Mouse (Mus musculus) hematopoietic stem cell, adult 5-6 weeks (primary cell): ENCODE measurements at regions not wholly inside any gene's neighbourhood (a gene's known extent, or its start where the extent isn't known, plus 50 kb on each side); places are given as distances from the start of the nearest gene placed in this dataset.

Experiments
- ATAC-seq, 2 experiments: fragments of 125-278 bp in 1 of 2; replicated peaks in 1 of 2; 2 replicates each; pipeline ENCODE4 v1.8.0; 2016 to 2017; ENCODE audit warnings: inconsistent platforms in 2 of 2, mild to moderate bottlenecking in 2 of 2, moderate number of reproducible peaks in 2 of 2, low read depth in 1 of 2, moderate TSS enrichment in 1 of 2; ENCODE audit not compliant: low FRiP score in 2 of 2, poor library complexity in 2 of 2, severe bottlenecking in 2 of 2, insufficient read depth in 1 of 2, low TSS enrichment in 1 of 2

DNA sequence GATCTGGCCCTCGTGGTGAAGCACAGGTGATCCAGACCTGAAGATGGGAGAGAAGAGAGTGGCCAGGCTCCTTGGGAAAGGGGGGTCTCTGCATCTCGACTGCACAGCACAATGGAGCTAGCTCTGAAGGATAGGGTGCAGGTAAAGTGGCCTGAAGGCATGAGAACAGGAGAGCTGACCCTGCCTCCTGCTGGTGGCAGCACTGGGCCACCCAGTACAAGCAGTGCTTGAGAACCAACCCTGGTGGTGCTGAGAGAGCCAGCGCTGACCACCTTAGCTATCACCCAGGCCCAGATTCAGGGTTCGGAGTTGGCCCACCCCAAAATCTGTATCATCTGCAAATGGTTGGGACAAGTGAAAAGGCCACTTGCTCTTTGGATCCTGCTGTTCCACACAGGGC, 66.2 kb downstream of the A730009L09Rik start:
- ATAC-seq, result no peak

DNA sequence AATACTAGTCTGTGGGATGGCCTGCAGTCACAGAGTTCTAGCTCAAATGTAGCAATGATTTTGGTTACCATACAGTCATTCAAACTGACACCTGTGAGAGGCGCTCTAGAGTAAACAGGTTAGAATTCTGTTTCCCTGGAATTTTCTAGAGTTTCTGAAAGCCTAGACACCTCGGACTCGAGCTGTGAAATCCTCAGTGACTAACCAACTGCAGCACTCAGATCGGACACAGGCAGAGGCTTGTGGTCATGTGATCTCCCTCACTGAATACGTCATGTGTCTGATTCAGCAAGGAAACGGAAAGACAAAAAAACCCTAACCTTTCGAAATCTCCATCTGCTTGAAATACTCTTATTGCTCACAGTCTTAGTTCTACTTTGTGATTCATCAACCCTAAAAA, 68.4 kb downstream of the A730009L09Rik start:
- ATAC-seq, result peak; percentile 90 to 91

GRCm38 (mm10) chr16:84583773-84584229, 68.9 kb downstream of the A730009L09Rik start:
- peak; percentile 87 to 94 for ATAC-seq

- ATAC-seq, result no peak
These were observed 69.9 kb downstream of the A730009L09Rik start for GRCm38 (mm10) chr16:84584724-84585399.

GRCm38 (mm10) chr16:84592978-84593377, 78.1 kb downstream of the A730009L09Rik start:
- ATAC-seq, result no peak

- ATAC-seq, result no peak
These were observed 88.0 kb downstream of the A730009L09Rik start for GRCm38 (mm10) chr16:84602969-84603368.

- peak in 1 of 2 experiments; percentile 40; a peak in 1 of 4 replicates for ATAC-seq
These were observed 88.7 kb downstream of the A730009L09Rik start for GRCm38 (mm10) chr16:84603465-84604205.

GRCm38 (mm10) chr16:84604272-84604975, 89.5 kb downstream of the A730009L09Rik start:
- ATAC-seq, result no peak

DNA sequence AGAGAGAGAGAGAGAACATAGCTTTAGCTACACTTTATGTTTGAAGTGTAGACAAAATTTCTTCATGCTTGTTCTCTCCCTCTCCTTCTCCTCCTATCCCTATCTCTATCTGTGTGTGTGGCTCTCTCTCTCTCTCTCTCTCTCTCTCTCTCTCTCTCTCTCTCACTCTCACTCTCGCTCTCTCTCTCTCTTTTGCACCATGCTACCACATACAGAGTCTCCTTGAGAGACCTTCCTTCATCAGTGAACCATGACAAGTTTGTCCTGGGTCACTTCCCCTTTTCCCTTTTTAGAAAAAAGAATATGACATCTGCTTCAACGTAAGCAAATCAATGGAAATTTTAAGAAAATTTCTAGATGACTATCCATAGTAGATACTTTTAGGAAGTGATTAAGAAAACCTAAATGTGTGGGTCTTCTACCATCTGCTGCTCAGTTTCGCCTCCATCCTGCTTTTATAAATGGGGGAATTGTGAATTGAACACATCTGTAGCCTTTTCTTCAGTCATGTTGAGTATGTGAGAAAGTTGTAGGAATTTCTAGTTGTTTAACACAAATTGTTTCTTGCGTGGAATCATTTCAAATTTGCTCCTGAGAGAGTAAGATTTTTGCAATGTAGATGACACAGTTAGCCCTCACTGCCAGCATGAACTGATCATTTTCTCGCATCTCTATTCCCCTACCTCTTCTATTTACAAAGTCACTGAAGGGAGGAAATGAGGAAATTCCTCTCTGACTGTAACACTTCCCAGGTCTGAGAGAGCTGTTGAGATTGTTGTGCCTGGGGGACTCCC, 91.3 kb downstream of the A730009L09Rik start:
- ATAC-seq, result peak; percentile 70 to 75

GRCm38 (mm10) chr16:84606804-84607095, 91.8 kb downstream of the A730009L09Rik start:
- no peak for ATAC-seq

- no peak for ATAC-seq
These were observed 92.6 kb downstream of the A730009L09Rik start for GRCm38 (mm10) chr16:84607503-84607902.

DNA sequence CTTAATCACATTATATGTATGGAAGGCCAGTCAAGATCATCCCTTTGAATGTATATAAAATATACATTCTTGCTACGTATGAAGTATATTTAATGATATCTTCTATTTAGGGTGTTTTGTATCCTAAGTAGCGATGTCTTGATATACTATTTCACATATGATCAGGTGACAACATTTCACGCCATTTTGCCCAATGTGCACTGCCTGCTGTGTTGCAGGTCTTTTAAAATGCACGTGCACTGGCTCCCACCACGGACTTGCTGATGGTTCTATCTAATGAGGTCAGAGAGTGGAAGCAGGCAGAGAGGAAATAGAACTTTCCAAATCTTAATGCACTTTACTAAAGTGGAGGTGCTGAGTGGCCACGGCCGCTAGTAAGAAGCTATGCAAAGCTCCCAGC, 100.8 kb downstream of the A730009L09Rik start:
- no peak for ATAC-seq

DNA sequence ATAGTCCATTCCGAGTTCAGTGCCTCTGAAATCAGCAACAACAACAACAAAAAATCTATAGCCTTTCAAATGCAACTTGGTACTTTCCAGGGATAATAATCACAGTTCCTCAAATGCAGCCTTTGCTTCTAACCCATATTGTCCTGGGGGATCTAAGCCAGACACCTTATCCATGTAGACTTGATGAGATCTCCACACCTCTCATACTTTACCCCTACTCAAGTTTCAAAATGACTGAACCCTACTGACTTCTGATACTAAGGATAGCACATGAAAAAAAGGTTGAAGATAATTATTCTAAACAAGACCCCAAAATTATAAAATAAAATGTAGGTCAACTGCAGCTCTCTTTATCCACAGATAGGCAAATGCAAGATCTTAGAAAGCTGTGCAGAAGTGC, 101.2 kb downstream of the A730009L09Rik start:
- no peak for ATAC-seq

DNA sequence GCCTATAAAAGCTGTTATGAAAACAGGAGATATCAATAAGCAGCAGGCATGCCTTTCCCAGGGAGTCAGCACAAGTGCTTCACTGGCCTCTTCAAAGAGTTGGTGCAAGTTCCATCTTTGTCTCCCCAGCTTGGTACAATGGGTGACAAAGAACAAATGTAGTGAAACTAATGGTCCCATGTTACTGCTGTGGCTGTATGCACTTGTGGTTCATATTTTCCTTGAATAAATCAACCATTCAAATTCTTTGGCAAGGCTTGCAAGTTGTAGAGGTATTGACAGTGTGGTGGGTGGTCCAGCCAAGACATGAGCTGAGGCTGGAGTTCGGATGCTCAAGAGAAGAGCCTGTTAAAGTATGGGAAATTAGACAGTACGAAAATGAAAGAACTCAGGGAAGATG, 103.5 kb downstream of the A730009L09Rik start:
- ATAC-seq, result no peak

- no peak for ATAC-seq
These were observed 105.0 kb downstream of the A730009L09Rik start for GRCm38 (mm10) chr16:84619876-84620275.

GRCm38 (mm10) chr16:84620861-84621260, 105.9 kb downstream of the A730009L09Rik start:
- no peak for ATAC-seq

DNA sequence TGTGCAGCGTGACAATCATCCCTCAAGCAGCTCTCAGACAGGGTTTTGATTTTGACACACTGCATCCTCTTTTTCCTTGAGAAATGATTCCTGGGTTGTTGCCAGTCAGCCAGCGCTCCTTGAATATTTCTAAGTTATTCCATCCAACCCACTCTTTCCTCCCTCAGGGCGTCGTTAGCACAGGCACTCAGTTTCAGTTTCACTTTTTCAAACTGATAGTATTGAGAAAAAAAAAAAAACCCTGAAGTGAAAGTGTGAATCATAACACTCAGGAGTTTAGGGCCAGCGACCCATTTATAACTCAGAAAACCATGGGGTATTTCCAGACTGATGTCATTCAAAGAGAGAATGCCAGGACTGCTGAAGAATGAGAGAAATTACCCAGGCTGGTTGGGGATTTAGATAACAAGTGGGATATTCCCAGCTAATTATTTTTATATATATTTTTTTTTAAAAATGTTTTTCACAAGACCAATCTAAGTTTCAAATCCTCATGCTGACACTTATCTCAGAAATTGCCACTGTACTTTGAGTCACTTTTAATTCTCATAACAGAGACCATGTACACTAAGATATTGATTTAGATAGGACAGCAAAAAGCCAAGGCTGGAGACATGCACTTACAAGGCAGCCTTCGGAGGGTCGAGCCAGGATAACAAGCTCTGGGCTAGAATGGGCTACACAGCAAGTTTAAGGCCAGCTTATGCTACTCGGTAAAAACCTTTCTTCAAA, 106.5 kb downstream of the A730009L09Rik start:
- peak; percentile 95 to 97 for ATAC-seq
